Mouse (Mus musculus) liver, postnatal 0 days (tissue): ENCODE data around the gene Gm9857.

Experiments
- CTCF ChIP-seq: sonication (generic); IDR thresholded peaks from 2 replicates; pipeline ENCODE4 v1.5.1; 2016; ENCODE audit warnings: antibody characterized with exemption, low read depth
- EP300 ChIP-seq: IDR thresholded peaks from 2 replicates; pipeline ENCODE4 v1.6.1; 2016; ENCODE audit warnings: antibody characterized with exemption, low read depth, mild to moderate bottlenecking

GRCm38 (mm10) chr3:108926308-108926707, 13.9 kb downstream of the Gm9857 start:
- no peak for TF ChIP-seq EP300
- TF ChIP-seq CTCF, result no peak
